Mouse (Mus musculus) heart, adult 9 months (tissue): ENCODE measurements around the gene Fndc3b.

ENCODE experiments used
- DNase-seq, 2 experiments: peaks; one replicate each; pipeline ENCODE4 v3.0.0; 2022; ENCODE audit warnings: low spot score in 2 of 2

Gene Fndc3b

DNA sequence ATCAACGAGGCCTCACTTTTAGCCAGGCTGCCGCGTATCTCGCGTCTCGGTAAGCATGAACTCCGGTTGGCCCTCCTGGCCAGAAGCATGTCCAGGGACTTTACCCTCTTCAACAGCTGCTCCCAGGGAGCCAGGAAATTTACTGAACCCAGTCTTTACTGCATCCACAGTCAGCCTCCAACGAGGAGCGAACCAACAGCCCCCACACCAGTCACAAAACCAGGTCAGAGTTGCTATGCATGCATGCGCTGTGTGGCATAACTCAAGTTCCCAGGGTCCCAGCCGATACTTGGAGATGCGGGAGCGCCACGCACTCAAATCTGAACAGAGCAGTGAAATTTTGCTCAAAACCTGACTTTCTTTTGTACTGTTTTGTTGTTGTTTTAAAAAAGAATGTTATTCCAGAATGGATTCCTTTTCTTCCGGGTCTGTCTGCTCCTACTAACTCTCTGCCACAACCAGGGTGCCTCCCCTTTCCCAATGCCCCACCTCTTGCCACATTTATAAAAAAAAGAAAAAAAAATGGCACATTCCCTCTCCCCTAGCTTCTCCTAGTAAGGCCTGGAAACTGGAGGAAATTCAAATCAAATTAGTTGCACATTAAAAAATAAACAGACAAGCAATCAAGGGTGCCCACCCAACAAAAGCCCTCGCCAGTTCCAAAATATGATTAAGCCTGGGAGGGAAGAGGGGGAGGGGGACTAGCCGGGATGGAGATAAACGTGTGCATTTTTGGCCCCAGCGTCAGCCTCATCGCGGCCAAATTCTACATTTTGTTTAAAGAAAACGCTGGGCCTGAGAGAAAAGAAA is 1.8 kb downstream of the Fndc3b start:
- peak in 1 of 2 experiments; percentile 58 for DNase-seq

DNA sequence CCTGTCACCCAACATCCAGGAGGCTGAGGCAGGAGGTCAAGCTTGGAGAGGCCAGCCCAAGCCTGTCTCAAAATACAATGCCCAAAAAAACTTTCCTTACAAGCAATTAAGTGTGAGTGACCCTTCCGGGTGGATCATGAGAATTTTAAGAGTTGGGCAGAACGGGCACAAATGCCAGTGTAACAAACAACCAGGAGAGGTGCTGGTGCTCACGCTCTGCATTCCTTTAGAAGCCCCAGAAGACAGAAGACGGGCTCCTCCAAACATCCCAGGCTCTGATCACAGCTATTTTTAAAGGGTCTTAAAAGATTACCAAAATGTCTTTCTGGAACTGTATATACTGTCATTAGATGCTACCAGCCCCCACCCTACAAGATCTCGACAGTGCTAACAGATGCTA is 2.5 kb downstream of the Fndc3b start:
- DNase-seq: no peak

GRCm38 (mm10) chr3:27705761-27706160 is 5.3 kb downstream of the Fndc3b start:
- DNase-seq: no peak

GRCm38 (mm10) chr3:27705056-27705455 is 6.1 kb downstream of the Fndc3b start:
- no peak for DNase-seq

DNA sequence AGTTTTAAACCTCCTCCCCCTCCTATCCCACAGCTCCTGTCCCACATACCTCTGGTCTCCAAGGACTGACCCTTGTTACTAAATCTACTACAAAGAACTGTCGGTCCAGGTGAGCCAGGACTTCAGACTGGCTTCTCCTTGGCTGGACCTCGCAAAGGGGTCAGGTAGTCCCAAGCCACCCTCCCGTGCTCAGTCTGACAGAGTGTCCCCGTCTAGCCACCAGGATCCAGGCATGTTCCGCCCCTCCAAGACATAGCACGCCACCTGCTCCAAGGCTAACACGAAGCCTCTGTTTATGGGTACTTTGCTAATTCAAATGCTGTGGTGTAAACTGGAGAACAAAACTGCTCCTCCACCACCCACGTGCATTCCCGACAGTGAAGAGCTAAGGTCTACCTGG is 6.5 kb downstream of the Fndc3b start:
- DNase-seq: no peak

GRCm38 (mm10) chr3:27703531-27703930 is 7.6 kb downstream of the Fndc3b start:
- no peak for DNase-seq

DNA sequence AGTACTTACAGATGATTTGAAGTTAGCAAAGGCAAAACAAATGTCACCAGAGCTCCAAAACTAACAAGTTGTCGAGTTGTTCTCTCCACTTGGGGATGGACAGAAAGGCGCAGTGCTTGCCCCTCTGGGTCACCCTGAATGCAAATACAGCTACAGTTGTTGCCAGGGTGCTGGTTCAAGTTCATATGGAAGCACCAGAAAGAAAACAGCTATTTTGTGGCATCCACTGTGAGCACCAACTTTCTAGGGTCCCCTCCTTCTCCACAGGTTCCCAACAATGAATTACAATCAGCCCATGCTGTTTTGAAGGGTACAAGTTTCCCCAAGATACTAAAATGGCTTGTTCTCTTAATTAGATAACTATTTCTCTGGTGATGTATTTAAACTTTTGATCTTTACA is 8.0 kb downstream of the Fndc3b start:
- DNase-seq: no peak

- DNase-seq: no peak
These were observed 12.4 kb downstream of the Fndc3b start for GRCm38 (mm10) chr3:27698671-27699070.

GRCm38 (mm10) chr3:27696449-27696797 is 14.7 kb downstream of the Fndc3b start:
- no peak for DNase-seq

DNA sequence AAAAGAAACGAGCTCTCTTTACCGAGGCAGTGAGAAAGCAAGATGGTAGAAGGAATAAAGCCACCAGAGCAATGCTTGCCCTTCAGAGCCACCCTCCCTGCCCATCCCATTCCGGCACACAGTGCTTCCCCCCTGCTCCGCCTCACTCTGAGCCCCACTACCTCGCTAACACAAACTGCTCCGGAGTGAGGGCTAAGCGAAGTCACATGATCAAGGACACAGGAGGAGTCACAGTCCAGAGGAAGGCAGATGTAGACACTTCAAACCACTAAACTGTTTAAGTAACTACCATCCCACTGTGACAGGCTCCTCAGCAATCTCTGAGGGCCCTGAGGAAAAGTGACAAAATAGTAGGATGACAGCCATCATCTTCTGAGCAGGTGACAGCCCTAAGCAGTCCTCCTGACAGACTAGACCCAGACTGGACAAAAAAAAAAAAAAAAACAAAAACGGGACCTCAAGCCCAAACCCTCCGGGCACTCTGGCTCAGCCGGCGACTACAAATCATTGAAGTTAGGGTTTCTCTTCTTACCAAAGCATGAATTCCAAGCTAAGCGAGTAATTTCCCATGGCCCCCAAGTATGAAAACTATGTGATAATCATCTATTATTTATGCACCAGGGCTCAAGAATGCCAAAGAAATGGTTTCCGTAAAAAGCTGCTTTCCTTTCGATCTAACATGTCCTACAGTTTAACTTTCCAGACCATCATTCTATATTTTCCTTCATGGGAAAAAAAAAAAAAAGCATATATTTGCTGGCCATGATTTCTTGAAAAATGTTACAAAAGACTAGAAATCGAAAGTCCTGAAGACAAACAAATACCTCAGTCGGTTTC is 15.3 kb downstream of the Fndc3b start:
- no peak for DNase-seq

GRCm38 (mm10) chr3:27694586-27694985 is 16.5 kb downstream of the Fndc3b start:
- DNase-seq: peak; percentile 37 to 54

GRCm38 (mm10) chr3:27694111-27694510 is 17.0 kb downstream of the Fndc3b start:
- DNase-seq: no peak

DNA sequence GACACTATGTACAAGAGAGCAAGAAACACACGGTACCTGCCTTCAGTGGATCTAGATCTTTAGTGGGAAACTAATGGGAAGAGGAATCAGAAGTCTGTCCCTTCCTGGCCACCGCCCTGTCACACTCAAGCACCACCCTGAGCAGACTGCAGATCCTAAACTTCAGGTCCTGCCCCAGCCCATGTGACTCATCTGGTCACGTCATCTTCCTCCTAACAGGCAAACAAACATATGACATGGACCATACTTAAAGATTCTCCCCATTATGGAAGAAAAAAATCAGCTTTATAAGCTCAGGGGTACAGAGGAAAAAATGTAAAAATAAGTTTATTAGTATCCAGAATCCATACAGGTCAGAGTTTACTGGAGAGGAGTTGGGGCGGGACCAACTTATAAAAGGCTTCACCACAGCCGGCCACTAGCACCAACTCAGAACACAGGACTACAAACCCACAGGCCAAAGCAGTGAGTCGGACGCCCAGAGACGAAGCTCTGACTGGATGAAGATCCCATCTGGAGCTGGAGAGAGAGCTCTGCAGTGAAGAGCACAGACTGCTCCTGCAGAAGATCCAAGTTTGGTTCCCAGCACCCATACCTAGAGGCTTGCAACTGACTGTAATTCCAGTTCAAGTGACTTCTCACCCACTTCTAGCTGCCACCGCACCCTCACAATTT is 19.5 kb downstream of the Fndc3b start:
- DNase-seq: no peak

- DNase-seq: peak; percentile 85 to 88
These were observed 21.1 kb downstream of the Fndc3b start for GRCm38 (mm10) chr3:27690030-27690429.

- DNase-seq: peak; percentile 62 to 76
These were observed 21.8 kb downstream of the Fndc3b start for GRCm38 (mm10) chr3:27689149-27689865.

- no peak for DNase-seq
These were observed 24.2 kb downstream of the Fndc3b start for GRCm38 (mm10) chr3:27686732-27687491.

GRCm38 (mm10) chr3:27685650-27686208 is 25.4 kb downstream of the Fndc3b start:
- no peak for DNase-seq

DNA sequence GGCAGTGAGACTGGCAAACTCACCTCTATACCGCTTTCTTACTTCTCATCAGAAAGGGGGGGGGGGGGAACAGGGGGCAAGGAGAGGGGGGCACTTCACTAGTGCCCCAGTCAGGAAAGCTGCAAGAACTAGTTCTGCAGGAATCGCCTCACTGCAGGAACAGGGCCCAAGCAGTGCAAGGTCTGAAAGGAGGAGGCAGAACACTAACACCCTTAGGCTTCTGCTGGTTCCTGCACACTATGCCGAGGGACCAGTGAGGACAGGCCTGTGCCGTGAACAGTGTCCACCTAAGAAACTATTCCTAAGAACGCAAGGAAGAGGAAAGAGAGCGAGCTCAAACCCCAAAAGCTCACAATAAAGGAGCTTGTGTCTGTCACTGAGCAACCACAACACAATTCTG is 26.0 kb downstream of the Fndc3b start:
- no peak for DNase-seq

GRCm38 (mm10) chr3:27683374-27683773 is 27.7 kb downstream of the Fndc3b start:
- no peak for DNase-seq

DNA sequence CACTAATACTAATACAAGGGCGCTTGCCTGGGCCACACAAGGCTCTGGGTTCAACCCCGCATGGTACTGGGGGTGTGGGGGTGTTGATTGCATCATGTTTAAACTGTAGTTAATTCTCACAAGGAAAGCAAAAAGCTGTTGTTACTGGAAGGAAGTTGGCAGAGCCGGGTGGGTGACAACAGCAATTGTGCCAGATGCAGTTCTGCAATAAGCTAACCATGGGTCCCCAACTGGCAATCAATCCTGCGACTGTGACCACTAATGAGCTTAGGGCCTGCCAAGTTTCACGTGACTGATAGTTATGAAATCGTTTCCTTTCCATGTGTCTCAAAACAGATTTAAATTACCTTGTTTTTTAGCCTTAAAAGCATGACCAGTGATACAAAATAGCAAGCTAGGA is 33.5 kb downstream of the Fndc3b start:
- no peak for DNase-seq

- DNase-seq: no peak
These were observed 37.4 kb downstream of the Fndc3b start for GRCm38 (mm10) chr3:27673660-27674059.
